Mouse (Mus musculus) CH12.LX (cell line): ENCODE measurements at regions not wholly inside any gene's neighbourhood (a gene's known extent, or its start where the extent isn't known, plus 50 kb on each side); places are given as distances from the start of the nearest gene placed in this dataset.

Source experiments
- CHD1 ChIP-seq: IDR thresholded peaks from 2 replicates; pipeline ENCODE4 v1.6.1; 2012; ENCODE audit warnings: low read depth, low read length, improper control_type of control experiment, inconsistent platforms
- CHD2 ChIP-seq: IDR thresholded peaks from 2 replicates; pipeline ENCODE4 v1.6.1; 2011; ENCODE audit warnings: low read length, improper control_type of control experiment
- CTCF ChIP-seq, 2 experiments: IDR thresholded peaks in 1 of 2; conservative IDR thresholded peaks in 1 of 2; 2 replicates each; pipeline ENCODE4 v1.5.1; 2011 to 2012; ENCODE audit warnings: low read depth in 2 of 2, low read length in 2 of 2, improper control_type of control experiment in 1 of 2, inconsistent platforms in 1 of 2, mild to moderate bottlenecking in 1 of 2, moderate library complexity in 1 of 2
- GABPA ChIP-seq: IDR thresholded peaks from 2 replicates; pipeline ENCODE4 v1.6.1; 2012; ENCODE audit warnings: low read depth, low read length, improper control_type of control experiment, inconsistent platforms; ENCODE audit not compliant: insufficient replicate concordance
- MEF2A ChIP-seq: IDR thresholded peaks from 2 replicates; pipeline ENCODE4 v1.6.1; 2014; ENCODE audit warnings: low read depth, mild to moderate bottlenecking, inconsistent platforms, low read length, improper control_type of control experiment, borderline replicate concordance
- MYC ChIP-seq: IDR thresholded peaks from 2 replicates; pipeline ENCODE4 v1.6.1; 2011; ENCODE audit warnings: low read depth, mild to moderate bottlenecking, improper control_type of control experiment, low read length
- NRF1 ChIP-seq: IDR thresholded peaks from 2 replicates; pipeline ENCODE4 v1.6.1; 2014; ENCODE audit warnings: low read depth, mild to moderate bottlenecking, inconsistent platforms, low read length, improper control_type of control experiment, moderate library complexity
- POLR2A ChIP-seq: IDR thresholded peaks from 2 replicates; pipeline ENCODE4 v1.6.1; 2011; ENCODE audit warnings: low read depth, mild to moderate bottlenecking, improper control_type of control experiment, low read length
- RCOR1 ChIP-seq: conservative IDR thresholded peaks from 2 replicates; pipeline ENCODE4 v1.6.1; 2012; ENCODE audit warnings: low read depth, mild to moderate bottlenecking, inconsistent platforms, low read length, improper control_type of control experiment
- ZMIZ1 ChIP-seq: IDR thresholded peaks from 2 replicates; pipeline ENCODE4 v1.6.1; 2012; ENCODE audit warnings: low read depth, mild to moderate bottlenecking, inconsistent platforms, low read length, improper control_type of control experiment
- ZNF384 ChIP-seq: IDR thresholded peaks from 2 replicates; pipeline ENCODE4 v1.6.1; 2012; ENCODE audit warnings: low read depth, low read length, improper control_type of control experiment, inconsistent platforms

- TF ChIP-seq ZMIZ1 (no peak), GABPA (no peak), MEF2A (no peak), CTCF (conservative IDR thresholded peaks at IDR 0.05 in 1 of 2, IDR thresholded peaks at IDR 0.05 in 1 of 2; ENCODE audit: low read depth in 2 of 2, low read length in 2 of 2) (no peak), CHD2 (no peak), POLR2A (no peak), MYC (no peak), NRF1 (no peak), ZNF384 (no peak), CHD1 (no peak), RCOR1 (no peak)
Observed at GRCm38 (mm10) chr2:46443061-46443685, 1326.0 kb upstream of the Zeb2 start.
